Mouse (Mus musculus) limb, embryonic 15.5 days (tissue): ENCODE results near the gene Adam23. TPM values are rescaled to one million over a fixed set of nuclear protein-coding genes. Genes with fewer than 3 reads are reported as not detected.

ENCODE experiments used
- ATAC-seq: fragments of 200-750 bp; cut with Nextera tagmentation; 2 replicates; pipeline ENCODE4 v1.8.0; 2017; ENCODE audit warnings: low read depth, moderate TSS enrichment; ENCODE audit not compliant: insufficient number of reproducible peaks, low FRiP score, low TSS enrichment
- H3K27ac ChIP-seq: fragments of 300-500 bp; sonication (generic); 2 replicates; pipeline ENCODE4 v1.5.1; 2015; ENCODE audit warnings: moderate library complexity, mild to moderate bottlenecking, inconsistent platforms
- H3K27me3 ChIP-seq: fragments of 300-500 bp; sonication (generic); 2 replicates; pipeline ENCODE4 v1.6.1; 2015; ENCODE audit warnings: inconsistent platforms
- H3K36me3 ChIP-seq: fragments of 300-500 bp; sonication (generic); 2 replicates; pipeline ENCODE4 v1.6.1; 2015; ENCODE audit warnings: inconsistent platforms
- H3K4me1 ChIP-seq: fragments of 300-500 bp; sonication (generic); 2 replicates; pipeline ENCODE4 v1.6.1; 2015; ENCODE audit warnings: inconsistent platforms
- H3K4me2 ChIP-seq: fragments of 300-500 bp; sonication (generic); 2 replicates; pipeline ENCODE4 v1.6.1; 2015; ENCODE audit warnings: mild to moderate bottlenecking, inconsistent platforms
- H3K4me3 ChIP-seq: fragments of 300-500 bp; sonication (generic); 2 replicates; pipeline ENCODE4 v1.5.1; 2015; ENCODE audit warnings: mild to moderate bottlenecking, inconsistent platforms
- H3K9ac ChIP-seq: fragments of 300-500 bp; sonication (generic); 2 replicates; pipeline ENCODE4 v1.6.1; 2015; ENCODE audit warnings: inconsistent platforms
- H3K9me3 ChIP-seq: fragments of 300-500 bp; sonication (generic); 2 replicates; pipeline ENCODE4 v1.6.1; 2016; ENCODE audit warnings: inconsistent platforms
- WGBS: fragments of 180-500 bp; shearing (Covaris S2); methylation state at CpG from one replicate; pipeline ENCODE4 v1.1.7; 2015; 5-methylcytosine and 5-hydroxymethylcytosine counted together
- polyA plus RNA-seq: library from polyadenylated mRNA; unstranded; fragments of >200 nt; fragmentation: Nextera tagmentation; extraction: Ambion mirVana; gene quantifications from 2 replicates; pipeline ENCODE4 v1.2.1, GENCODE M21; 2015

Gene Adam23
- polyA plus RNA-seq, 1 experiment from 2014 or later, result 2.5 TPM

- Histone ChIP-seq H3K9ac (peak overlapping the region; percentile 50), H3K36me3 (no peaks in the 10 kb centered on the region), H3K27me3 (peaks cover 18% of the 10 kb centered on the region), H3K9me3 (no peaks in the 10 kb centered on the region), H3K4me2 (peak overlapping the region; percentile 99), H3K27ac (no peak overlapping the region), H3K4me1 (peaks cover 10% of the 10 kb centered on the region), H3K4me3 (peak overlapping the region; percentile 63)
- WGBS, result under 1% methylated on average over 51 of the region's 68 CpGs
- no peak for ATAC-seq
Measured at GRCm38 (mm10) chr1:63446047-63446704, 485 bp downstream of the Adam23 start.

- H3K9ac ChIP-seq, result no peak overlapping the region
- no peaks in the 10 kb centered on the region for H3K36me3 ChIP-seq
- no peaks in the 10 kb centered on the region for H3K9me3 ChIP-seq
- WGBS, result 62% methylated on average over 2 of the region's 2 CpGs
- H3K27ac ChIP-seq, result no peak overlapping the region
- H3K27me3 ChIP-seq, result peaks cover 18% of the 10 kb centered on the region
- ATAC-seq, result no peak
- peaks cover 10% of the 10 kb centered on the region for H3K4me1 ChIP-seq
- H3K4me2 ChIP-seq, result peak overlapping the region; percentile 99
- peak overlapping the region; percentile 63 for H3K4me3 ChIP-seq
Measured at GRCm38 (mm10) chr1:63446721-63447120, 1.0 kb downstream of the Adam23 start.

GRCm38 (mm10) chr1:63450091-63450490 is 4.4 kb downstream of the Adam23 start:
- H3K9ac ChIP-seq, result no peak overlapping the region
- H3K4me2 ChIP-seq, result no peak overlapping the region
- peaks cover 10% of the 10 kb centered on the region for H3K4me1 ChIP-seq
- H3K9me3 ChIP-seq, result no peaks in the 10 kb centered on the region
- H3K27me3 ChIP-seq, result peaks cover 17% of the 10 kb centered on the region
- no peak overlapping the region for H3K4me3 ChIP-seq
- ATAC-seq, result no peak
- no peak overlapping the region for H3K27ac ChIP-seq
- WGBS, result 66% methylated on average over 4 of the region's 4 CpGs
- no peaks in the 10 kb centered on the region for H3K36me3 ChIP-seq

GRCm38 (mm10) chr1:63453332-63453887 is 7.7 kb downstream of the Adam23 start:
- no peaks in the 10 kb centered on the region for H3K4me1 ChIP-seq
- WGBS, result 64% methylated on average over 5 of the region's 5 CpGs
- no peak for ATAC-seq
- no peak overlapping the region for H3K4me2 ChIP-seq
- no peak overlapping the region for H3K4me3 ChIP-seq
- no peaks in the 10 kb centered on the region for H3K9me3 ChIP-seq
- H3K9ac ChIP-seq, result no peak overlapping the region
- no peaks in the 10 kb centered on the region for H3K36me3 ChIP-seq
- H3K27ac ChIP-seq, result no peak overlapping the region
- H3K27me3 ChIP-seq, result no peaks in the 10 kb centered on the region

DNA sequence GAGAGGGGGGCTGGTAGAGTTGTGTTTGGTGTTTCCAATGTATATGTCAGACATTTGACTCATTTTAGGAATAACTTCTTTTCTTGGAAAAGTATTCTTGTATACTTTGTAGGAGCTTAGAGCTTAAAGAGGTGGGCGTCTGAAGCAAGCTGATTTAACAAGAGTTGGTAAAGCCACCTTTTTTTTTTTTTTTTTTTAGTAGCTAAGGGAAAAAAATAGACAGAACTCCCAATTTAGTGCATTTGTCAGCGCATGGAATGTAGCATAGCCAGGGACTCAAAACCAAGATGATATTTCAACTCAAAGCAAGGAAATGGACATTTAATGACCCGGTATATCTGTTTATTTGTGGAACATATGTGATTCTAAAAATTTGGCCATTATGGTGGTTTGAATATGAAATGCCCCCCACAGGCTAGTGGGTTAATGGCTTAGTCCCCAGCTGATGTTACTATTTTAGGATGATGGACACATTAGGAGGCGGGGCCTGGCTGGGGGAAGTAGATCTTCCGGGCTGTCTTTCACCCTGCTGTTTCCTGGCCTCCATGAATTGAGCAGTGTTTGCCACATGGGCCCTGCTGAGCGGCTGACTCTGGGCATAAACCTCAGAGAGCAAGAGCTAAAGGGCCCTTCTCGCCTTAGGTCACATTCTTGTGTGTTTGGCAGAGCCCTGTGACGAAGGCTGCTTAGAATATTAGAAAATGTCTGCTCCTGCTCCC is 12.3 kb downstream of the Adam23 start:
- no peaks in the 10 kb centered on the region for H3K9me3 ChIP-seq
- no peak overlapping the region for H3K27ac ChIP-seq
- ATAC-seq, result no peak
- H3K9ac ChIP-seq, result no peak overlapping the region
- no peak overlapping the region for H3K4me3 ChIP-seq
- H3K36me3 ChIP-seq, result no peaks in the 10 kb centered on the region
- 67% methylated on average over 8 of the region's 8 CpGs for WGBS
- H3K4me2 ChIP-seq, result no peak overlapping the region
- no peaks in the 10 kb centered on the region for H3K27me3 ChIP-seq
- no peaks in the 10 kb centered on the region for H3K4me1 ChIP-seq

- Histone ChIP-seq H3K9me3 (no peaks in the 10 kb centered on the region), H3K27me3 (no peaks in the 10 kb centered on the region), H3K27ac (no peak overlapping the region), H3K9ac (no peak overlapping the region), H3K4me1 (no peaks in the 10 kb centered on the region), H3K4me3 (no peak overlapping the region), H3K4me2 (no peak overlapping the region), H3K36me3 (no peaks in the 10 kb centered on the region)
- 85% methylated on average over 3 of the region's 3 CpGs for WGBS
- no peak for ATAC-seq
Measured at GRCm38 (mm10) chr1:63459151-63459550, 13.5 kb downstream of the Adam23 start.

DNA sequence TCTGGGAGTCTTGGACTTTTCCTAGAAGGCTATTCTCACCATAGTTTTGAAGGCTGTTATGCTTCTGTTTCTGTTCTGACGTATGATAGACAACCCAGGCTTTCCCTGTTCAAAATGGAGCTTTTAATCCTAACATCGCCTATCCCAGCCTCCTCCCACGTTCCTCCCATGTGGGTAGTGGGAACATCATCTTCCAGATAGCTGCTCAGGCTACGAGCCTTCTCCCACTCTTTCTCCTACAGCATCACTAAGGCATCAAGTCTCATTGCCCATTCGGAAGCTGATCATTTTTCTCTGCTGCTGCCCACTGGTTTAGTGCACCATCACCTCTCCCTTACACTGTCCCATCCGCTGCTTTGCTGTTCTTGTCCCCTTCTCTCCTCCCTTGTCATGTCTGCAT is 14.2 kb downstream of the Adam23 start:
- H3K4me3 ChIP-seq, result no peak overlapping the region
- H3K9me3 ChIP-seq, result no peaks in the 10 kb centered on the region
- 85% methylated on average over 6 of the region's 6 CpGs for WGBS
- no peak overlapping the region for H3K27ac ChIP-seq
- H3K4me2 ChIP-seq, result no peak overlapping the region
- no peaks in the 10 kb centered on the region for H3K4me1 ChIP-seq
- no peak for ATAC-seq
- no peaks in the 10 kb centered on the region for H3K36me3 ChIP-seq
- H3K27me3 ChIP-seq, result no peaks in the 10 kb centered on the region
- no peak overlapping the region for H3K9ac ChIP-seq

- no peaks in the 10 kb centered on the region for H3K27me3 ChIP-seq
- H3K4me1 ChIP-seq, result no peaks in the 10 kb centered on the region
- ATAC-seq, result no peak
- no peak overlapping the region for H3K27ac ChIP-seq
- no peak overlapping the region for H3K9ac ChIP-seq
- H3K4me3 ChIP-seq, result no peak overlapping the region
- no peak overlapping the region for H3K4me2 ChIP-seq
- no peaks in the 10 kb centered on the region for H3K9me3 ChIP-seq
- 41% methylated on average over 1 of the region's 1 CpGs for WGBS
- no peaks in the 10 kb centered on the region for H3K36me3 ChIP-seq
Measured at GRCm38 (mm10) chr1:63464441-63464840, 18.8 kb downstream of the Adam23 start.

DNA sequence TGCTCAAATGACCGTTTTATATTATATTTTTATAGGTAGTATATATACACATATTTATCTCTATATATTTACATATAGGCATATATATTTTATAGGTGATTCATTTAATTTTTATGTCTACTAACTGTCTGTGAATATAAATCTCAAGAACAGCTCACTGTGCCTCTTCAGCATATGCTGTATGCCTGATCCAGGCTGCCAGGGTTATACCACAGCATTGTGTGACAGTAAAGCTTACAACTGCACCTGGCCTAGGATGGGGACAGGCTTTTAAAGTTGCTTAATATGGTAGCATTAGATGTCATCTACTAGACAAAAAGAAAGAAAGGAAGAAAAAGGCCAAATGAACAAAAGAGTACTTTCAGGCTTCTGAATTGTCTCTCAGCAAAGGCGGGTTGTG is 27.6 kb downstream of the Adam23 start:
- no peaks in the 10 kb centered on the region for H3K27me3 ChIP-seq
- ATAC-seq, result no peak
- no peaks in the 10 kb centered on the region for H3K36me3 ChIP-seq
- H3K4me2 ChIP-seq, result no peak overlapping the region
- H3K4me1 ChIP-seq, result no peaks in the 10 kb centered on the region
- no peak overlapping the region for H3K4me3 ChIP-seq
- H3K9ac ChIP-seq, result no peak overlapping the region
- H3K27ac ChIP-seq, result no peak overlapping the region
- no peaks in the 10 kb centered on the region for H3K9me3 ChIP-seq
- WGBS, result 60% methylated on average over 2 of the region's 2 CpGs

GRCm38 (mm10) chr1:63473696-63474095 is 28.0 kb downstream of the Adam23 start:
- no peak overlapping the region for H3K9ac ChIP-seq
- H3K36me3 ChIP-seq, result no peaks in the 10 kb centered on the region
- no peak for ATAC-seq
- H3K27ac ChIP-seq, result no peak overlapping the region
- no peaks in the 10 kb centered on the region for H3K9me3 ChIP-seq
- 32% methylated on average over 8 of the region's 8 CpGs for WGBS
- no peak overlapping the region for H3K4me3 ChIP-seq
- H3K27me3 ChIP-seq, result no peaks in the 10 kb centered on the region
- no peaks in the 10 kb centered on the region for H3K4me1 ChIP-seq
- H3K4me2 ChIP-seq, result no peak overlapping the region

- Histone ChIP-seq H3K9me3 (no peaks in the 10 kb centered on the region), H3K9ac (no peak overlapping the region), H3K4me2 (no peak overlapping the region), H3K4me3 (no peak overlapping the region), H3K27me3 (no peaks in the 10 kb centered on the region), H3K4me1 (no peaks in the 10 kb centered on the region), H3K27ac (no peak overlapping the region), H3K36me3 (no peaks in the 10 kb centered on the region)
- no peak for ATAC-seq
- 91% methylated on average over 5 of the region's 5 CpGs for WGBS
Measured at GRCm38 (mm10) chr1:63478946-63479345, 33.3 kb downstream of the Adam23 start.

GRCm38 (mm10) chr1:63484646-63485045 is 39.0 kb downstream of the Adam23 start:
- Histone ChIP-seq H3K9ac (no peak overlapping the region), H3K4me3 (no peak overlapping the region), H3K9me3 (no peaks in the 10 kb centered on the region), H3K4me2 (no peak overlapping the region), H3K36me3 (no peaks in the 10 kb centered on the region), H3K4me1 (no peaks in the 10 kb centered on the region), H3K27me3 (no peaks in the 10 kb centered on the region), H3K27ac (no peak overlapping the region)
- ATAC-seq, result no peak
- 90% methylated on average over 6 of the region's 6 CpGs for WGBS
